Mouse (Mus musculus): ENCODE data around the gene Zbtb6.
A peak's percentile ranks its signal among the peaks of the same experiment; 100 is the strongest.

The Zbtb6 gene

GRCm38 (mm10) chr2:37442611-37443591 lies at the start of gene Zbtb6, which contains the start of the genes Zbtb26 and Rabgap1:
Gene Zbtb6, minus strand, starts transcription at chr2:37443171.
Gene Zbtb26, minus strand, starts transcription at chr2:37443135.
Gene Rabgap1, plus strand, starts transcription at chr2:37443279.
- peak; percentile 95 for DNase-seq (ENCODE audit: low spot score)

- DNase-seq (ENCODE audit: low spot score): no peak
These were observed 46.0 kb upstream of the Zbtb6 start for GRCm38 (mm10) chr2:37488956-37489355.

GRCm38 (mm10) chr2:37486408-37486807 lies 43.4 kb upstream of the Zbtb6 start:
- no peak for DNase-seq (ENCODE audit: low spot score)

- DNase-seq (ENCODE audit: low spot score): peak; percentile 41
These were observed 42.4 kb upstream of the Zbtb6 start for GRCm38 (mm10) chr2:37485370-37485769.

GRCm38 (mm10) chr2:37484165-37484564 lies 41.2 kb upstream of the Zbtb6 start:
- DNase-seq (ENCODE audit: low spot score): no peak

GRCm38 (mm10) chr2:37480039-37480438 lies 37.1 kb upstream of the Zbtb6 start:
- DNase-seq (ENCODE audit: low spot score): no peak

- no peak for DNase-seq (ENCODE audit: low spot score)
These were observed 36.6 kb upstream of the Zbtb6 start for GRCm38 (mm10) chr2:37479559-37479958.

- no peak for DNase-seq (ENCODE audit: low spot score)
These were observed 23.3 kb upstream of the Zbtb6 start for GRCm38 (mm10) chr2:37466266-37466665.

GRCm38 (mm10) chr2:37460707-37461106 lies 17.7 kb upstream of the Zbtb6 start:
- no peak for DNase-seq (ENCODE audit: low spot score)

- DNase-seq (ENCODE audit: low spot score): no peak
These were observed 9.4 kb upstream of the Zbtb6 start for GRCm38 (mm10) chr2:37452376-37452760.

GRCm38 (mm10) chr2:37451667-37452375 lies 8.8 kb upstream of the Zbtb6 start:
- DNase-seq (ENCODE audit: low spot score): peak; percentile 90

- no peak for DNase-seq (ENCODE audit: low spot score)
These were observed 11.4 kb downstream of the Zbtb6 start for GRCm38 (mm10) chr2:37431609-37432008.

GRCm38 (mm10) chr2:37430593-37431464 lies 12.1 kb downstream of the Zbtb6 start:
- peak; percentile 70 for DNase-seq (ENCODE audit: low spot score)

- DNase-seq (ENCODE audit: low spot score): no peak
These were observed 19.3 kb downstream of the Zbtb6 start for GRCm38 (mm10) chr2:37423671-37424070.

GRCm38 (mm10) chr2:37422306-37423304 lies 20.4 kb downstream of the Zbtb6 start, which contains the start of gene Rc3h2:
Gene Rc3h2, minus strand, starts transcription at chr2:37422903.
- peak; percentile 87 for DNase-seq (ENCODE audit: low spot score)

GRCm38 (mm10) chr2:37421903-37422302 lies 21.1 kb downstream of the Zbtb6 start:
- no peak for DNase-seq (ENCODE audit: low spot score)

GRCm38 (mm10) chr2:37395539-37395938 lies 47.4 kb downstream of the Zbtb6 start:
- DNase-seq (ENCODE audit: low spot score): no peak

GRCm38 (mm10) chr2:37382921-37383320 lies 60.0 kb downstream of the Zbtb6 start:
- no peak for DNase-seq (ENCODE audit: low spot score)

GRCm38 (mm10) chr2:37380189-37380588 lies 62.8 kb downstream of the Zbtb6 start:
- DNase-seq (ENCODE audit: low spot score): peak; percentile 34

GRCm38 (mm10) chr2:37376018-37376417 lies 67.0 kb downstream of the Zbtb6 start:
- DNase-seq (ENCODE audit: low spot score): no peak

Data from urinary bladder, postnatal 25 days (tissue).